Mouse (Mus musculus): ENCODE data around the gene Atxn7l1. TPM values are rescaled to one million over a fixed set of nuclear protein-coding genes. Genes with fewer than 3 reads are reported as not detected.

Atxn7l1 gene
- polyA plus RNA-seq, 1 experiment, result 12.4 TPM

DNA sequence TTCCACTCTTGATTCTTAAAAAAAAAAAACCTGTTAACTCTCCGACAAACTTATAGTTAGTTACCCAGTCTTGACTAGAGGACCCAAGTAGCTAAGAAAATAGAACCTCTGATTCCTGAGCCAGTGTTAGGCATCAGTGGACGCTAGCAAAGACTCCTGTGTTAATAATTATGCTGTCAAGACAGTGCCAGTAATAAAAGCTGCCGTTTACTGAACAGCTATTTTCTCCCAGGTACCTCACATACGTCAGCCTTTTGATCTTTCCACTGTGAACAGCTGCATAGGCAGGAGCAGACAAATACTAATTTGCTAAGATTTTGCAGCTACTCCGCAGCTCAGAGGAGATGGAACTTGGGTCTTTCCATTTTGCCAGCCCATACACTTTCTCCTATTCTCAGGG lies 20.1 kb downstream of the Atxn7l1 start:
- peaks cover 11% of the 10 kb centered on the region for H3K79me2 ChIP-seq (ENCODE audit: control insufficient read depth, insufficient read depth)
- no peak overlapping the region for H3K4me3 ChIP-seq
- no peak overlapping the region for H3K4me2 ChIP-seq (ENCODE audit: low read depth)
- no peaks in the 10 kb centered on the region for H3K27me3 ChIP-seq (ENCODE audit: control insufficient read depth, insufficient read depth, insufficient read length)
- peaks cover 7% of the 10 kb centered on the region for H3K36me3 ChIP-seq (ENCODE audit: control insufficient read depth, insufficient read depth)
- H3ac ChIP-seq (ENCODE audit: control insufficient read depth, insufficient read length), result no peak overlapping the region
- TF ChIP-seq CEBPB (IDR thresholded peaks at IDR 0.05; ENCODE audit: insufficient read depth, poor library complexity, severe bottlenecking) (no peak), POLR2AphosphoS2 (IDR thresholded peaks at IDR 0.05; ENCODE audit: insufficient read length, low read depth) (no peak), REST (IDR thresholded peaks at IDR 0.05; ENCODE audit: insufficient read depth, insufficient read length) (no peak), SRF (IDR thresholded peaks at IDR 0.05; ENCODE audit: control insufficient read depth, insufficient read length, low read depth) (no peak), TCF3 (IDR thresholded peaks at IDR 0.05; ENCODE audit: insufficient read length, low read depth) (no peak), MYOD1 (IDR thresholded peaks at IDR 0.05; ENCODE audit: control insufficient read depth in 1 of 3, insufficient read length in 2 of 3, low read depth in 2 of 3) (no peak), TCF12 (IDR thresholded peaks at IDR 0.05; ENCODE audit: insufficient read depth, poor library complexity, severe bottlenecking) (no peak), MYOG (IDR thresholded peaks at IDR 0.05; ENCODE audit: control insufficient read depth in 1 of 3, insufficient read depth in 1 of 3, insufficient read length in 2 of 3, low read depth in 2 of 3) (no peak), POLR2A (IDR thresholded peaks at IDR 0.05; ENCODE audit: insufficient read length, low read depth) (no peak), E2F4 (IDR thresholded peaks at IDR 0.05; ENCODE audit: insufficient read depth) (no peak), MAX (IDR thresholded peaks at IDR 0.05; ENCODE audit: low read depth) (no peak), USF1 (IDR thresholded peaks at IDR 0.05; ENCODE audit: low read depth) (no peak)

DNA sequence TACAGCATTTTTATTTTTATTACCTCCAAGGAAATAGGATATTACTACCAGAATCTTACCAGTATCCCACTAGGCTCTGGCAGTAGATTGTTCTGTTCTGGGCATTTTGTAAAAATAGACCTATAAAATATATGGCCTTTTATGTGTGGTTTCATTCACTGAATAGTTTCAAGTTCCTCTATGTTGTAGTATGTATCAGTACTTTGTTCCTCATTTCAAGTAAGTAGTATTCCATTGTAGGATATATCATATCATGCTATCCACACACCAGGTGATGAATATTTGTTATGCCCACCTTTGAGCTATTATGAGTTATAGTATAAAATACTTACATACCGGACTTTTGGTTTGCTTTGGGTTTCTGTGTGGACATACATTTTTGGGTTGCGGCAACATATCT lies 21.0 kb downstream of the Atxn7l1 start:
- no peak overlapping the region for H3K4me3 ChIP-seq
- TF ChIP-seq REST (IDR thresholded peaks at IDR 0.05; ENCODE audit: insufficient read depth, insufficient read length), result no peak
- no peak for TF ChIP-seq E2F4 (IDR thresholded peaks at IDR 0.05; ENCODE audit: insufficient read depth)
- no peaks in the 10 kb centered on the region for H3K27me3 ChIP-seq (ENCODE audit: control insufficient read depth, insufficient read depth, insufficient read length)

DNA sequence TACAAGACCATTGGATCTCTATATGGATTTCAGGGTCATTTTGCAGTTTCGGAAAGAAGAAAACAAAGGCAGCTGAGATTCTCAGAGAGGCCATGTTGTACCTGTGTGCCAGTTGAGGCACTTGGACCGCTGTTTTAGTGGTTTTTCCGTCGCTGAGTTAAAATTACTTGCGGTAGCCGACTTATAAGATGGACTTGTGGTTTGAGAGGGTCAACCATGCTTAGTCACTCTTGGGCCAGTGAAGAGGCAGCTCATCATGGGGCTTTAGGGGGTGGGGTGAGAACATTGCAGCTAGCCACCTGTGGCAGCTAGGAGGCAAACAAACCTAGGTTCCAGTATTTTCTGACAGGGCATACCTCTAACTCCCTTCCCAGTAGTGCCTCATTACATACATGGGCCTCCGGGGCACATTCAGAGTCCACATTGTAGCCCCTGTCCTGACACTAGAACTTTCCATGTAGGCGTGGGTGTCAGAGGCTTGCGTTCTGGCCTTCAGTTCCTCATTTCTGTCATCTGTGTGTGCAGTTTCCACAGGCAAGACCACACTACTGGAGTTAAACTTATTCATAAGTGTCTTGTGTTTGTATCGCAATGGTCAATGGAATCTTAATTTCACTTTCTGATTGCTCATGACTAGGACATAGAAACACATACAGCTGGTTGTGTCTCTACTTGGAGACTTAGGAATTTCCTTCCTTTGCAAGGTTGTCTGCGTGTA lies 22.4 kb downstream of the Atxn7l1 start:
- H3K4me2 ChIP-seq (ENCODE audit: low read depth), result no peak overlapping the region
- no peak for TF ChIP-seq E2F4 (IDR thresholded peaks at IDR 0.05; ENCODE audit: insufficient read depth)
- peaks cover 7% of the 10 kb centered on the region for H3K36me3 ChIP-seq (ENCODE audit: control insufficient read depth, insufficient read depth)
- no peaks in the 10 kb centered on the region for H3K27me3 ChIP-seq (ENCODE audit: control insufficient read depth, insufficient read depth, insufficient read length)
- H3ac ChIP-seq (ENCODE audit: control insufficient read depth, insufficient read length), result no peak overlapping the region
- H3K79me2 ChIP-seq (ENCODE audit: control insufficient read depth, insufficient read depth), result peaks cover 11% of the 10 kb centered on the region
- H3K4me3 ChIP-seq, result no peak overlapping the region

More for the DNA sequence above, 21.0 kb downstream of the Atxn7l1 start:
- peaks cover 7% of the 10 kb centered on the region for H3K36me3 ChIP-seq (ENCODE audit: control insufficient read depth, insufficient read depth)
- H3K4me2 ChIP-seq (ENCODE audit: low read depth), result no peak overlapping the region
- no peak overlapping the region for H3ac ChIP-seq (ENCODE audit: control insufficient read depth, insufficient read length)
- peaks cover 11% of the 10 kb centered on the region for H3K79me2 ChIP-seq (ENCODE audit: control insufficient read depth, insufficient read depth)

DNA sequence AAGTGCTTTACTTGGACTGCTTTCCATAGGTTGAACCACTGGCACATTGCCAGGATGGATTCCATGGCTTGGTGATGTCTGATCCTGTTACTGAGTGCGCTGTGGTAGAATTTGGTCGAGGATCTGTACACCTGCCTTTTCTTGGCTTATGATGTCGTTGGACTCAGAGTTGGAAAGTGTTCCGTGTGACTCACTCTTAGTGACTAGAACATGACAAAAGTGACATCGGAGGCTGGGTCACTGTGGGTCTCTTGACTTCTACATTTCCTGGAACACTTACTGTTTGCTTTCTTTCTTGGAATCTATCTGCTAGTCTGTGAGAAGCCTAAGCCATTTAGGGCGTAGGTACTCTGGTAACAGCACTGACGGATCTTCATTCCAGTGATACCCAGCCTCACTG lies 23.3 kb downstream of the Atxn7l1 start:
- peaks cover 7% of the 10 kb centered on the region for H3K36me3 ChIP-seq (ENCODE audit: control insufficient read depth, insufficient read depth)
- peaks cover 6% of the 10 kb centered on the region for H3K79me2 ChIP-seq (ENCODE audit: control insufficient read depth, insufficient read depth)
- H3K27me3 ChIP-seq (ENCODE audit: control insufficient read depth, insufficient read depth, insufficient read length), result no peaks in the 10 kb centered on the region
- no peak for TF ChIP-seq MAX (IDR thresholded peaks at IDR 0.05; ENCODE audit: low read depth)
- TF ChIP-seq E2F4 (IDR thresholded peaks at IDR 0.05; ENCODE audit: insufficient read depth), result no peak
- TF ChIP-seq REST (IDR thresholded peaks at IDR 0.05; ENCODE audit: insufficient read depth, insufficient read length), result no peak
- TF ChIP-seq USF1 (IDR thresholded peaks at IDR 0.05; ENCODE audit: low read depth), result no peak
- H3K4me3 ChIP-seq, result no peak overlapping the region
- no peak overlapping the region for H3K4me2 ChIP-seq (ENCODE audit: low read depth)
- H3ac ChIP-seq (ENCODE audit: control insufficient read depth, insufficient read length), result no peak overlapping the region

DNA sequence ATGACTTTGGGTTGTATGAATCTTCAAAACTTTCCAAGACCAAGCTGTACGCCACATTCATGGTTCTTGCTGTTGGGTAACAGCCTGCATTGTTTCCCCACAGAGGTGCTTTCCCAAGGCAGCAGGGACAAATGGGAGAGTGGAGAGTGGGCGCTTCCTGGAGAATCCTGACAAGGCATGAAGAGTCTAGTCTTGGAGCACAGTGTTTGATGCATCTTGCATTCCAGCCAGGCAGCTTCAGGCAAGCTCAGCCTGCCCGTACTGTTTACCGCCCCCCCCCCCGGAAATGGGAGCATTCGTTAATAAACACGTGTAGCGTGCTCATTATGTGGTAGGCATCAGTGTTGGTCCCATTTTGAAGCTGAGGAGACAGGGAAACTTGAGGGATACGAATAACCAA lies 25.4 kb downstream of the Atxn7l1 start:
- no peak overlapping the region for H3ac ChIP-seq (ENCODE audit: control insufficient read depth, insufficient read length)
- H3K27me3 ChIP-seq (ENCODE audit: control insufficient read depth, insufficient read depth, insufficient read length), result no peaks in the 10 kb centered on the region
- no peak overlapping the region for H3K4me3 ChIP-seq
- peaks cover 7% of the 10 kb centered on the region for H3K36me3 ChIP-seq (ENCODE audit: control insufficient read depth, insufficient read depth)
- TF ChIP-seq E2F4 (IDR thresholded peaks at IDR 0.05; ENCODE audit: insufficient read depth) (no peak), MYOD1 (IDR thresholded peaks at IDR 0.05; ENCODE audit: control insufficient read depth in 1 of 3, insufficient read length in 2 of 3, low read depth in 2 of 3) (no peak), MAX (IDR thresholded peaks at IDR 0.05; ENCODE audit: low read depth) (no peak), SRF (IDR thresholded peaks at IDR 0.05; ENCODE audit: control insufficient read depth, insufficient read length, low read depth) (no peak), POLR2A (IDR thresholded peaks at IDR 0.05; ENCODE audit: insufficient read length, low read depth) (no peak), MYOG (IDR thresholded peaks at IDR 0.05; ENCODE audit: control insufficient read depth in 1 of 3, insufficient read depth in 1 of 3, insufficient read length in 2 of 3, low read depth in 2 of 3) (no peak), TCF3 (IDR thresholded peaks at IDR 0.05; ENCODE audit: insufficient read length, low read depth) (no peak), REST (IDR thresholded peaks at IDR 0.05; ENCODE audit: insufficient read depth, insufficient read length) (no peak), CEBPB (IDR thresholded peaks at IDR 0.05; ENCODE audit: insufficient read depth, poor library complexity, severe bottlenecking) (no peak), TCF12 (IDR thresholded peaks at IDR 0.05; ENCODE audit: insufficient read depth, poor library complexity, severe bottlenecking) (no peak), USF1 (IDR thresholded peaks at IDR 0.05; ENCODE audit: low read depth) (no peak)
- no peak overlapping the region for H3K4me2 ChIP-seq (ENCODE audit: low read depth)
- peaks cover 15% of the 10 kb centered on the region for H3K79me2 ChIP-seq (ENCODE audit: control insufficient read depth, insufficient read depth)

Data from myocyte (in vitro differentiated cells).